Mouse (Mus musculus): ENCODE results near the gene March6.
A peak's percentile ranks its signal among the peaks of the same experiment; 100 is the strongest.

Gene March6

DNA sequence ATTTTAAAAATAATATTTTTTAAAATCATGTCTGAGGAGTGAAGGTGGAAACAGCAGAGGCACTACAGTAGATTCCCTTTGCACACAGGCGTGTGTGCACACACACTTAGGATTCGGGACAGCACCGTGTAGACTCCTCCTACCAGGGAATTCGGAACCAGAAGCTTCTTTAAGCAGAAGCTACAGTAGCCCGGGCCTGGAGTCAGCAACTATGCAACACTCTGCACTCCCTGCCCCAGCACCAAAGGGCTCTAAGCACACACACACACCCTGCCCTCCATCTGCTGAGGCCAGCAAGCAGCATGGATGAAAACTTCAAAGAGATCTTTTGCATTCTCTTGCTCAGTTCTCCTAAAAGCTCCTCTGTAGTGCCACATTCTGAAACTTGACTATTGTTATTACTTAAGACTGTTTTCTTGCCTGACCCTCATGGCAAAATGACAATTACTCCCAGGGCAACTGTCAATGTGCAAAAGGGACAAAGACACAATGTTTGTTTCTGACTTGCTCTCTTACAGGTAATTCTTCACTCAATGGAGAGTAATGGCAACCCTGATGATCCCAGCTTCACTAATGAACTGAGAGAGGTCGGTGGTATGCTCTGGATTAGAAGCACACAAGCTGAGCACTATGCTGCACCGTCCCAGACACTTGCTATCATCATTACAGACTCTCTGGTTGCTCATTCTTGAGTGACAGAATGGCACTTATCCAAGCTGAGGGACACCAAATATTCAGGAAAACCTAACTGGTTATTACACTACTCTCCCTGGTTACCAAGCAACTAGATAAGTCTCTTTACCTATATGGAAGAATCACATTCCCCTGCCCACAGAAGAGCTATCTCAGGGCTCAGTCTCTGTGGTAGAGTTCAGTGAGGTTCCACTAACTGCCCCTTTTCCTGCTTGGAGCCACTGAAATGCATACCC is 20.1 kb downstream of the March6 start:
- DNase-seq, result no peak

- no peak for DNase-seq
Observed at GRCm38 (mm10) chr15:31505082-31505481, 25.8 kb downstream of the March6 start.

- DNase-seq, result no peak
Observed at GRCm38 (mm10) chr15:31503447-31503846, 27.4 kb downstream of the March6 start.

- no peak for DNase-seq
Observed at GRCm38 (mm10) chr15:31502996-31503395, 27.9 kb downstream of the March6 start.

- no peak for DNase-seq
Observed at GRCm38 (mm10) chr15:31502313-31502712, 28.5 kb downstream of the March6 start.

GRCm38 (mm10) chr15:31494803-31495202 is 36.0 kb downstream of the March6 start:
- no peak for DNase-seq

DNA sequence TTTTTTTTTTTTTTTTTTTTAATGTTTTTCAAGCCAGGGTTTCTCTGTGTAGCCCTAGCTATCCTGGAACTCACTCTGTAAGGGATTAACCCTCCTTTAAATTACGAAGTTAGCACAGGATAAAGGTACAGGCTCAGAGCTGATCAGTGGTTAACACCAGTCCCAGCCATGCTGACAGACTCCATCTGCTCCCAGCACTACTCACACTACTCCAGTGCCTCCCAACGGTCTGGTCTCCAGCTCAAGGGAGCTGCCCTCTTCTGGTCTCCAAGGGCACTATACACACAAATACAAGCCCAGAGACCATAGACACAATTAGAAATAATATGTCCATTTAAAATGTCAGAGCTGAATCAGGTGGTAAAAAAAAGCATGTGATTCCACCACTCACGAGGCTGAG is 36.5 kb downstream of the March6 start:
- no peak for DNase-seq

GRCm38 (mm10) chr15:31487407-31487806 is 43.4 kb downstream of the March6 start:
- no peak for DNase-seq

DNA sequence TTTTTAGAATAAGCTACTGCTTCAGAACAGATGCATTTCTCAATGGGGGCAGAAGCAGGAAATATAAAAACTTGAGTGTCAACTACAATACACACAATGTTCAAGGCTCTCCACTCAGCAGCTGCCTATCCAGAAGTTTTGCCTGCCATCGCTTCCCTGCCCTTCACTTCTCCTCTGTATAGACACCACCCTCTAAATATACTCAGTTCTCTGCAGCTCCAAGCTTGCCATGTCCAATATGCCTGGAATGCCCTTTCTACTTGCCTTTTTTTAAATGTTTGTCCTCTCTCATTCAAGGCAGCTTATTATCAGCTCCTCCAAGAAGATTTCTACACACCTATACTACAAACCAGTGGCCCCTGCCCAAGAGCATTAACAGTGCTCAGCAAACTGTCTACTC is 54.2 kb downstream of the March6 start:
- DNase-seq, result no peak

DNA sequence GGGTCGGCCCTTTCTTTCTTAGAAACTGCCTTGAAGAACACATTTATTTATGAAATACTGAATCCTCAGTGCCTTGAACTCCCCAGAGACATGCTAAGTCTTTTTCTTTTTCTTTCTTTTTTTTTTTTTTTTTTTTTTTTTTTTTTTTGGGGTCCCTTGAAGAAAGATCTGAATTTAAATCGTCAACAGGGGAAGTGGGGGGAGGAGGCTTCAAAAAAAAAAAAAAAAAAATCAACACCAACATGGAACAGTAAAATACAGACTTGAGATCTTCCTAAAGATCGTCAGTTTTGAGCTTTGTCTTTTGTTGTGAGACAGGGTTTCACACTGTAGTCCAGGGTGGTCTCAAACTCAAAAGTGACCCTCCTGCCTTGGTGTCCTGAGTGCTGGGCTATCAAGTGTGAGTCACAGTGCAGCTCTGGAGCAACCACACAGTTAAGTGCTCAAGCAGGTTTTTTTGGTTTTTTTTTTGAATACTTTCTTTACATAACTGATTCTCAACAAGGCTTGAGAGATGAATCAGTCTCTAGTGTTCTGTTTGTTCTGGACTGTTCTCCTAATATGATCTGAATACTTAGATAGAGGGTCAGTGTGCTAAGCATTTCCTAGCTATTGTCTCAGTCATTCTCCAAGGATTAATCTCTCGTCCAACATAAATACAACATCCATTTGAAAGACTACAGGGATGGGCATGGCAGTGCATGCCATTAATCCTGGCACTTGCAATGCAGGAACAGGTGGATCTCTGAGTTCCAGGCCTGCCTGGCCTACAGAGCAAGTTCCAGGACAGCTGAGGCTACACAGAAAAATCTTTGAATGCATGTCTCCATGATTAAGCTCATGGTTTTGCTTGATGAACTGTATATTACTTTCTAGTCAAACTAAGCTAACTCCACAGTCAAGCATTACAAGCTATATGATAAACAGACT is 57.9 kb downstream of the March6 start:
- DNase-seq, result no peak

- DNase-seq, result no peak
Observed at GRCm38 (mm10) chr15:31471529-31471928, 59.3 kb downstream of the March6 start.

GRCm38 (mm10) chr15:31469497-31469896 is 61.4 kb downstream of the March6 start:
- no peak for DNase-seq

- no peak for DNase-seq
Observed at GRCm38 (mm10) chr15:31468806-31469205, 62.0 kb downstream of the March6 start.

GRCm38 (mm10) chr15:31466749-31467148 is 64.1 kb downstream of the March6 start:
- DNase-seq, result no peak

- DNase-seq, result no peak
Observed at GRCm38 (mm10) chr15:31466295-31466694, 64.6 kb downstream of the March6 start.

- DNase-seq, result no peak
Observed at GRCm38 (mm10) chr15:31465806-31466205, 65.0 kb downstream of the March6 start.

- DNase-seq, result no peak
Observed at GRCm38 (mm10) chr15:31460571-31460970, 70.3 kb downstream of the March6 start.

DNA sequence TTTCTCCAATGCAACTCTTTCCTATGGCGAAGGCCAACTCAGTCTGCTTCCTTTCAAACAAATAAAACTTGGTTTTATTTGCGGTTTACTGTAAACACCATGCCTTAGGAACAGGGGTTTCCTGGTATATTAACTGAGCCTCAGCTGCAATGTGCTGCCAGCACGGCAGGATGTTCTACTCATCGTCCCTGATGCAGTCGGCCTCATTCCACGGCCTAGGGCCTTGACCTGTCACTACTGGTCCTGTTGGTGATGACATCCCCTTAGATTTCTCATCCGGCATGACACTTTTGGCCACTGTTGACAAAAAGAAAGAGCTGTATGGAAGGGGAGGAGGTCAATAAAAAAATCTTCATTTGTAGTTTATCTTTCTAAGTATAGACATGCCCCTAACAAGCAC is 72.8 kb downstream of the March6 start:
- DNase-seq, result no peak

DNA sequence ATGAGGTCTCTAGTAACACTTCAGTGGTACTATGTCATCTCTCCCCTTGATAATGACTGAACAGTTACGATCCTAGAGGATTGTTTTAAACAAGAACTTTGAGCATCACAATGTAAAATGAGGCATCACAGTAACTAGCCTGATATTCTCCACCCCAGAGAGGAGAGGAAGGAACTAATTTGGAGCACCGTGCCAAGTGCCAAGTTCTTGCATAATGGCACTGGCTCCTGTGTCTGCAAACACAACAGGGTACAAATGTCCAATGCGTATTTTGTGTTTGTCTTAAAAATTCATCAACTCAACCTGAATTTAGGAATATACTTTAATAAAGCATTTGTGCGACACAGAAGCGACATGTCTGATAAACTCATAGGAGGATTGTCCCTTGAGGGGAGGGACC is 74.5 kb downstream of the March6 start:
- DNase-seq, result no peak

GRCm38 (mm10) chr15:31454861-31455295 is 76.0 kb downstream of the March6 start:
- no peak for DNase-seq

- no peak for DNase-seq
Observed at GRCm38 (mm10) chr15:31454096-31454860, 76.6 kb downstream of the March6 start.

DNA sequence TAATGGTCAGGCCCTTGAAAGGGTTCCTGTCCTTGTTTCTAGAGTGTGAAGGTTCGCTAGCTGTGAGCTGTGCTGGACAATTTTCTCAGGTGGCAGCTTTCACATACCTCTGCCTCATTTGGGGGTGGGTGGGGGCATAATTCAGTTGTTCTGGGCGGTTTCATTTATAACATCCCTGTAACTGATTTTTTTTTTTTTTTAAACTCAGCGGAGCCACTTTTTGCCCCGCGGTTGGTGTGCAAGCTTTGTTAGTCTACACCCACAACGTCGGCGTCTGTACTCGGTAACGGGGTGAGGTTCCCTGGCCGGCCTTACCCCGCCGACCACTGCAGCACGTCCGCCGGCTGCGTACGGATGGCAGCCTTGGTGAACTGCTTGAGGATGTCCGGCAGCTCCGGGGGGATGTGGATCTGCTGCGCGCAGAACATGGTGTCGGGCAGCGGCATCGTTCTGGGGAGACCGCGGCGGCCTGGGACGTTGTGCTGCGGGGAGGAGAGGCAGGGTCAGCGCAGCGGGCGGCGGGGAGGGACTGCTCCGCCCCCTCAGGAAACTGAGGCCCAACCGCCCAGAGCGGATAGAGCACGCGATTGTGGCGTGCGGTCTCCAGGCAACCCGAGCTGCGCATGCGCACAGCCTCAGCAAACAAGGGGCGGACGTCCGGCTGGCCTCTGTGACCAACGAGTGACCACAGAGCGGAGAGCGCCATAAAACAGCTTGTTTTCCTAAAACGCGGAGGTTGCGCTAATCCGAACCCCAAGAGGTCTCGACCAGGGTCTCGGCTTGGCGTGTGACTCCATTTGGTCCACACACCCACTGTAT is 77.5 kb downstream of the March6 start, which contains the start of gene Ropn1l:
TSS of gene Ropn1l (minus strand) at position 640 of the 819 bp plus-strand sequence.
- peak; percentile 88 for DNase-seq

All from right cerebral cortex, postnatal 4 days (tissue).